Mouse (Mus musculus) forebrain, embryonic 13.5 days (tissue): Measurements from ENCODE around the gene Fndc3b. TPM values are rescaled to one million over a fixed set of nuclear protein-coding genes. Genes with fewer than 3 reads are reported as not detected.

Source experiments
- ATAC-seq: fragments of 200-750 bp; cut with Nextera tagmentation; 2 replicates; pipeline ENCODE4 v1.8.0; 2017
- H3K27ac ChIP-seq: fragments of 300-500 bp; sonication (generic); 2 replicates; pipeline ENCODE4 v1.5.1; 2015; ENCODE audit warnings: inconsistent platforms, mild to moderate bottlenecking, moderate library complexity
- H3K27me3 ChIP-seq: fragments of 300-500 bp; sonication (generic); 2 replicates; pipeline ENCODE4 v1.6.1; 2015; ENCODE audit warnings: mild to moderate bottlenecking, inconsistent platforms
- H3K36me3 ChIP-seq: fragments of 300-500 bp; sonication (generic); 2 replicates; pipeline ENCODE4 v1.6.1; 2015; ENCODE audit warnings: mild to moderate bottlenecking, inconsistent platforms; ENCODE audit not compliant: poor library complexity, severe bottlenecking
- H3K4me1 ChIP-seq: fragments of 300-500 bp; sonication (generic); 2 replicates; pipeline ENCODE4 v1.6.1; 2015; ENCODE audit warnings: inconsistent platforms
- H3K4me2 ChIP-seq: fragments of 300-500 bp; sonication (generic); 2 replicates; pipeline ENCODE4 v1.6.1; 2015; ENCODE audit warnings: inconsistent platforms, mild to moderate bottlenecking, moderate library complexity
- H3K4me3 ChIP-seq: fragments of 300-500 bp; sonication (generic); 2 replicates; pipeline ENCODE4 v1.5.1; 2015; ENCODE audit warnings: mild to moderate bottlenecking, inconsistent platforms
- H3K9ac ChIP-seq: fragments of 300-500 bp; sonication (generic); 2 replicates; pipeline ENCODE4 v1.6.1; 2015; ENCODE audit warnings: mild to moderate bottlenecking, inconsistent platforms
- H3K9me3 ChIP-seq: fragments of 300-500 bp; sonication (generic); replicated peaks from 2 replicates; pipeline ENCODE4 v1.6.1; 2016; ENCODE audit warnings: inconsistent platforms
- WGBS: fragments of 180-500 bp; shearing (Covaris S2); methylation state at CpG from one replicate; pipeline ENCODE4 v1.1.7; 2015; 5-methylcytosine and 5-hydroxymethylcytosine counted together
- polyA plus RNA-seq: library from polyadenylated mRNA; unstranded; fragments of >200 nt; fragmentation: Nextera tagmentation; extraction: Ambion mirVana; gene quantifications from 2 replicates; pipeline ENCODE4 v1.2.1, GENCODE M21; 2015

The Fndc3b gene
- polyA plus RNA-seq, 1 experiment from 2014 or later = 5.6 TPM

GRCm38 (mm10) chr3:27686732-27687491 is 24.2 kb downstream of the Fndc3b start:
- Histone ChIP-seq H3K9ac (no peak overlapping the region), H3K4me2 (no peak overlapping the region), H3K36me3 (no peaks in the 10 kb centered on the region), H3K4me3 (no peak overlapping the region), H3K9me3 (no peaks in the 10 kb centered on the region), H3K4me1 (peaks cover 16% of the 10 kb centered on the region; the same call in 1 of the 2 replicates), H3K27ac (no peak overlapping the region), H3K27me3 (no peaks in the 10 kb centered on the region)
- WGBS = 80% methylated on average over 19 of the region's 19 CpGs
- ATAC-seq = no peak

- H3K9me3 ChIP-seq = no peaks in the 10 kb centered on the region
- no peak overlapping the region for H3K4me2 ChIP-seq
- 91% methylated on average over 14 of the region's 14 CpGs for WGBS
- H3K27ac ChIP-seq = no peak overlapping the region
- no peak overlapping the region for H3K4me3 ChIP-seq
- ATAC-seq = no peak
- no peaks in the 10 kb centered on the region for H3K36me3 ChIP-seq
- H3K4me1 ChIP-seq = peaks cover 16% of the 10 kb centered on the region; the same call in 1 of the 2 replicates
- no peaks in the 10 kb centered on the region for H3K27me3 ChIP-seq
- no peak overlapping the region for H3K9ac ChIP-seq
Measured at GRCm38 (mm10) chr3:27685650-27686208, 25.4 kb downstream of the Fndc3b start.

GRCm38 (mm10) chr3:27685134-27685533 is 26.0 kb downstream of the Fndc3b start:
- no peaks in the 10 kb centered on the region for H3K27me3 ChIP-seq
- H3K27ac ChIP-seq = no peak overlapping the region
- H3K4me1 ChIP-seq = peaks cover 11% of the 10 kb centered on the region; the same call in 1 of the 2 replicates
- no peak overlapping the region for H3K4me3 ChIP-seq
- H3K9ac ChIP-seq = no peak overlapping the region
- no peak for ATAC-seq
- H3K9me3 ChIP-seq = no peaks in the 10 kb centered on the region
- no peaks in the 10 kb centered on the region for H3K36me3 ChIP-seq
- no peak overlapping the region for H3K4me2 ChIP-seq
- 90% methylated on average over 6 of the region's 6 CpGs for WGBS

- Histone ChIP-seq H3K4me2 (no peak overlapping the region), H3K36me3 (no peaks in the 10 kb centered on the region), H3K9me3 (no peaks in the 10 kb centered on the region), H3K27me3 (no peaks in the 10 kb centered on the region), H3K4me3 (no peak overlapping the region), H3K9ac (no peak overlapping the region), H3K4me1 (peaks cover 11% of the 10 kb centered on the region; the same call in 1 of the 2 replicates), H3K27ac (no peak overlapping the region)
- ATAC-seq = no peak
- WGBS = 92% methylated on average over 4 of the region's 4 CpGs
Measured at GRCm38 (mm10) chr3:27683374-27683773, 27.7 kb downstream of the Fndc3b start.

GRCm38 (mm10) chr3:27677574-27677973 is 33.5 kb downstream of the Fndc3b start:
- Histone ChIP-seq H3K9ac (no peak overlapping the region), H3K4me3 (no peak overlapping the region), H3K4me1 (peaks cover 25% of the 10 kb centered on the region), H3K9me3 (no peaks in the 10 kb centered on the region), H3K27ac (no peak overlapping the region), H3K27me3 (no peaks in the 10 kb centered on the region), H3K36me3 (no peaks in the 10 kb centered on the region), H3K4me2 (no peak overlapping the region)
- 57% methylated on average over 6 of the region's 6 CpGs for WGBS
- ATAC-seq = peak; percentile 73

- H3K27ac ChIP-seq = peak overlapping the region; percentile 31; the same call in 1 of the 2 replicates
- H3K9ac ChIP-seq = no peak overlapping the region
- WGBS = 58% methylated on average over 7 of the region's 7 CpGs
- H3K4me1 ChIP-seq = peaks cover 27% of the 10 kb centered on the region
- H3K4me3 ChIP-seq = no peak overlapping the region
- H3K9me3 ChIP-seq = no peaks in the 10 kb centered on the region
- no peak for ATAC-seq
- H3K36me3 ChIP-seq = no peaks in the 10 kb centered on the region
- no peaks in the 10 kb centered on the region for H3K27me3 ChIP-seq
- H3K4me2 ChIP-seq = no peak overlapping the region
Measured at GRCm38 (mm10) chr3:27673660-27674059, 37.4 kb downstream of the Fndc3b start.

GRCm38 (mm10) chr3:27670416-27670815 is 40.7 kb downstream of the Fndc3b start:
- 83% methylated on average over 12 of the region's 12 CpGs for WGBS
- no peak for ATAC-seq
- Histone ChIP-seq H3K4me2 (no peak overlapping the region), H3K27ac (no peak overlapping the region), H3K36me3 (no peaks in the 10 kb centered on the region), H3K4me3 (no peak overlapping the region), H3K4me1 (peaks cover 21% of the 10 kb centered on the region), H3K9me3 (no peaks in the 10 kb centered on the region), H3K27me3 (no peaks in the 10 kb centered on the region), H3K9ac (no peak overlapping the region)

- no peak overlapping the region for H3K4me3 ChIP-seq
- no peak overlapping the region for H3K4me2 ChIP-seq
- H3K36me3 ChIP-seq = no peaks in the 10 kb centered on the region
- no peak for ATAC-seq
- no peaks in the 10 kb centered on the region for H3K27me3 ChIP-seq
- H3K27ac ChIP-seq = no peak overlapping the region
- WGBS = 84% methylated on average over 4 of the region's 4 CpGs
- H3K9ac ChIP-seq = no peak overlapping the region
- H3K4me1 ChIP-seq = peaks cover 9% of the 10 kb centered on the region; the same call in 1 of the 2 replicates
- H3K9me3 ChIP-seq = no peaks in the 10 kb centered on the region
Measured at GRCm38 (mm10) chr3:27667280-27667679, 43.8 kb downstream of the Fndc3b start.

- no peak overlapping the region for H3K9ac ChIP-seq
- no peaks in the 10 kb centered on the region for H3K36me3 ChIP-seq
- peaks cover 4% of the 10 kb centered on the region; the same call in 1 of the 2 replicates for H3K4me1 ChIP-seq
- no peaks in the 10 kb centered on the region for H3K27me3 ChIP-seq
- H3K4me3 ChIP-seq = no peak overlapping the region
- WGBS = 0% methylated on average over 1 of the region's 1 CpGs
- H3K9me3 ChIP-seq = no peaks in the 10 kb centered on the region
- H3K4me2 ChIP-seq = no peak overlapping the region
- ATAC-seq = no peak
- H3K27ac ChIP-seq = no peak overlapping the region
Measured at GRCm38 (mm10) chr3:27665338-27665737, 45.8 kb downstream of the Fndc3b start.

- H3K4me3 ChIP-seq = no peak overlapping the region
- H3K36me3 ChIP-seq = no peaks in the 10 kb centered on the region
- ATAC-seq = no peak
- no peak overlapping the region for H3K4me2 ChIP-seq
- H3K9me3 ChIP-seq = no peaks in the 10 kb centered on the region
- peaks cover 4% of the 10 kb centered on the region; the same call in 1 of the 2 replicates for H3K4me1 ChIP-seq
- H3K9ac ChIP-seq = no peak overlapping the region
- 79% methylated on average over 5 of the region's 5 CpGs for WGBS
- H3K27ac ChIP-seq = no peak overlapping the region
- no peaks in the 10 kb centered on the region for H3K27me3 ChIP-seq
Measured at GRCm38 (mm10) chr3:27663221-27663620, 47.9 kb downstream of the Fndc3b start.

- peak; percentile 37; the same call in 1 of the 2 replicates for ATAC-seq
- no peaks in the 10 kb centered on the region for H3K9me3 ChIP-seq
- H3K4me2 ChIP-seq = no peak overlapping the region
- no peak overlapping the region for H3K27ac ChIP-seq
- H3K4me3 ChIP-seq = no peak overlapping the region
- H3K36me3 ChIP-seq = no peaks in the 10 kb centered on the region
- H3K27me3 ChIP-seq = no peaks in the 10 kb centered on the region
- 84% methylated on average over 4 of the region's 4 CpGs for WGBS
- H3K9ac ChIP-seq = no peak overlapping the region
- no peaks in the 10 kb centered on the region; the same call in 1 of the 2 replicates for H3K4me1 ChIP-seq
Measured at GRCm38 (mm10) chr3:27658198-27658763, 52.8 kb downstream of the Fndc3b start.

GRCm38 (mm10) chr3:27656764-27657390 is 54.2 kb downstream of the Fndc3b start:
- Histone ChIP-seq H3K27me3 (no peaks in the 10 kb centered on the region), H3K9ac (no peak overlapping the region), H3K4me2 (no peak overlapping the region), H3K36me3 (no peaks in the 10 kb centered on the region), H3K4me3 (no peak overlapping the region), H3K4me1 (peaks cover 4% of the 10 kb centered on the region), H3K27ac (no peak overlapping the region), H3K9me3 (no peaks in the 10 kb centered on the region)
- WGBS = 57% methylated on average over 7 of the region's 7 CpGs
- no peak for ATAC-seq
